Mouse (Mus musculus) heart, adult 2 months (tissue): ENCODE data around the gene Tcf23. TPM values are rescaled to one million over a fixed set of nuclear protein-coding genes. Genes with fewer than 3 reads are reported as not detected.

Source experiments
- DNase-seq, 2 experiments: peaks; one replicate each; pipeline ENCODE4 v3.0.0; 2021
- H3K27ac ChIP-seq: fragments of 200-600 bp; 2 replicates; pipeline ENCODE4 v1.8.1; 2022
- H3K27me3 ChIP-seq: fragments of 200-500 bp; 2 replicates; pipeline ENCODE4 v1.6.1; 2012; ENCODE audit warnings: mild to moderate bottlenecking, low read length, inconsistent platforms, mixed read lengths; ENCODE audit not compliant: control insufficient read depth, insufficient read depth
- H3K36me3 ChIP-seq: fragments of 200-500 bp; 2 replicates; pipeline ENCODE4 v1.6.1; 2012; ENCODE audit warnings: low read length, inconsistent platforms; ENCODE audit not compliant: control insufficient read depth, insufficient read depth
- H3K4me1 ChIP-seq: fragments of 200-500 bp; 2 replicates; pipeline ENCODE4 v1.6.1; 2011; ENCODE audit warnings: low read length; ENCODE audit not compliant: control insufficient read depth, insufficient read depth
- H3K4me3 ChIP-seq: fragments of 200-600 bp; 2 replicates; pipeline ENCODE4 v1.8.1; 2022
- H3K79me2 ChIP-seq: fragments of 200-500 bp; replicated peaks from 2 replicates; pipeline ENCODE4 v1.6.1; 2012; ENCODE audit warnings: mild to moderate bottlenecking, inconsistent platforms, low read length, moderate library complexity, mixed read lengths; ENCODE audit not compliant: control insufficient read depth, insufficient read depth
- H3K9ac ChIP-seq: fragments of 200-500 bp; 2 replicates; pipeline ENCODE4 v1.6.1; 2012; ENCODE audit warnings: low read depth, mild to moderate bottlenecking, control low read depth, inconsistent platforms, low read length, mixed read lengths
- CTCF ChIP-seq: fragments of 200-600 bp; IDR thresholded peaks from 2 replicates; pipeline ENCODE4 v1.8.1; 2022; ENCODE audit warnings: antibody characterized with exemption, mild to moderate bottlenecking, moderate library complexity
- EP300 ChIP-seq: fragments of 200-500 bp; IDR thresholded peaks from 2 replicates; pipeline ENCODE4 v1.6.1; 2011; ENCODE audit warnings: low read depth, low read length, control low read depth; ENCODE audit not compliant: insufficient read depth
- POLR2A ChIP-seq: fragments of 200-500 bp; IDR thresholded peaks from 2 replicates; pipeline ENCODE4 v1.6.1; 2011; ENCODE audit warnings: mild to moderate bottlenecking, low read depth, low read length, control low read depth; ENCODE audit not compliant: insufficient read depth
- WGBS: fragments of 180-500 bp; shearing (Covaris S2); methylation state at CpG from one replicate; pipeline ENCODE4 v1.1.7; 2018; 5-methylcytosine and 5-hydroxymethylcytosine counted together
- intact Hi-C: fragments of 180-260 bp; cut with DNase I; formaldehyde crosslinking; loops from one replicate; pipeline ENCODE4 v1.15.1; 2025
- polyA plus RNA-seq: library from polyadenylated mRNA; depleted of rRNA; stranded (reverse); fragments of >200 nt; gene quantifications from 2 replicates; pipeline ENCODE4 v1.2.3, GENCODE M21; 2012
- total RNA-seq, 2 experiments: library from RNA; stranded (reverse); gene quantifications; 2 replicates each; pipeline ENCODE4 v1.2.3; 2021

Gene Tcf23
- total and polyA plus RNA-seq, 3 experiments, result 0.57 to 1.6 (median 1.6) TPM

DNA sequence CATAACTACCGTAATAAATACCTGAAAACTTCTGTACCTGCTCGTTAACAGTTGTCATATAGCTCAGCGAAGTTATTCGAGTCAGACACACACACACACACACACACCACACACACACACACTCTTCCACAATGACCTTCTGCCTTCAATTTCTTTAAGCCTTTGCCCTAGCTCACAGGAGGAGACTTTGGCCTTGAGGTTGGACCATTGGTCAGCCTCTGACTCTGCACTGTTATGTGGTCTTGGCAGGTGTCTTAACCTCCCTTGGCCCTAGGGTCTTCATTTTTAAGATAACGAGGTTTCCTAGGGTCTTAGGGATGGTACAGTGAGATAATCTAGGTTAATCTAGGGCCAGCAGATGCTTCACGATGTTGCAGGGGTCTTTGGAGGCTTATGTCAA is 24.1 kb upstream of the Tcf23 start:
- no peak overlapping the region for H3K9ac ChIP-seq
- H3K27me3 ChIP-seq, result no peaks in the 10 kb centered on the region
- H3K27ac ChIP-seq, result no peak overlapping the region
- DNase-seq, result no peak
- H3K4me1 ChIP-seq, result peaks cover 1% of the 10 kb centered on the region
- intact Hi-C loops, result loop anchor here (1.0 kb wide), 1 partner anchor 26 kb away; no protein-coding TSS in a partner anchor
- TF ChIP-seq EP300, result no peak
- no peak for TF ChIP-seq CTCF
- no peak for TF ChIP-seq POLR2A
- no peak overlapping the region for H3K4me3 ChIP-seq
- H3K36me3 ChIP-seq, result no peaks in the 10 kb centered on the region
- H3K79me2 ChIP-seq, result no peaks in the 10 kb centered on the region
- 92% methylated on average over 6 of the region's 6 CpGs for WGBS

DNA sequence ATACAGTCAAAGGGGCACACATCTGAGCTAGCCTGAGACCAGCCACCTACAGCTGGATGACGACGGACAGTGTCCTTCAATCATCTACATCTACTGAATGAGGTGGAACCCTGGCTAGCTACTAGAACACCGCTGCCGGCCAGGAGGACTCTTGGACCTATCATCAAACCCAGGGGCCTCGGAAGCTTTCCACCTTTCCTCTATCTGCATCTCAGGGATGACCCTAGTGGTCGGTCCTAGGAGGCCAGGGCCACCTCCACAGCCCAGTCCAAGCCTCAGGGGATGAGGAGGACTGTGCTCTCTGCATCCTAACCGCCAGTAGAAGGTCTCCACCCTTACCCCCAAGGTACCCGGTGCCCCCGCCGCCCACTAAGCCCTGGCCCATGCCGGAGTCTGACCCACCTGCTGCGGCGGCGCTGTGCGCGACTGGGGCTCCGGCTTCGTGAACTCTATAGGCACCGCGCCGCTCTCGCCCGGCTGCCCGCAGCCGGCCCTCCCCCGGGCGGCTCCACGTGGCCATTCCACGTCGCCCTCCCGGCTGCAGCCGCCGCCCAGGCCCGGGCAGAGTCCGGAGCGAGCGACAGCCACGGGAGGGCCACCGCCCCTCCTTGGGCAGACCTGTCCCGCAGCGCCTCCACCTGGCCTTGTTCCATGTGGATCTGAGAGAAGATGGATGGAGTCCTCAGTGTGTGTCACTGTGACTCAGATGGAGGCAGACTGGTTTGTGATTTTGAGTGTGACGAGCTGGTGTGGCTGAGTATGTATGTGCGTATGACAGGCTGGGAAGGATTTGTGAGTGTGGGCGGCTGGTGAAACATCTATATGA is 23.3 kb upstream of the Tcf23 start, which contains the start of gene Cgref1:
Cgref1 (minus strand) TSS at position 636 of the 826 bp plus-strand sequence.
- DNase-seq, result peak; percentile 63 to 66
- Histone ChIP-seq H3K27ac (no peak within 1 kb of the TSS), H3K4me1 (peaks cover 1% of the 10 kb centered on the region), H3K9ac (peak within 1 kb of the TSS; percentile 59), H3K79me2 (no peaks in the 10 kb centered on the region), H3K27me3 (no peaks in the 10 kb centered on the region), H3K36me3 (no peaks in the 10 kb centered on the region), H3K4me3 (peak within 1 kb of the TSS; percentile 42)
- intact Hi-C loops, result loop anchor here (1.0 kb wide), 1 partner anchor 25 kb away; no protein-coding TSS in a partner anchor
- TF ChIP-seq CTCF, result peak; percentile 55
- TF ChIP-seq EP300, result no peak
- WGBS, result 10% methylated on average over 44 of the region's 44 CpGs

DNA sequence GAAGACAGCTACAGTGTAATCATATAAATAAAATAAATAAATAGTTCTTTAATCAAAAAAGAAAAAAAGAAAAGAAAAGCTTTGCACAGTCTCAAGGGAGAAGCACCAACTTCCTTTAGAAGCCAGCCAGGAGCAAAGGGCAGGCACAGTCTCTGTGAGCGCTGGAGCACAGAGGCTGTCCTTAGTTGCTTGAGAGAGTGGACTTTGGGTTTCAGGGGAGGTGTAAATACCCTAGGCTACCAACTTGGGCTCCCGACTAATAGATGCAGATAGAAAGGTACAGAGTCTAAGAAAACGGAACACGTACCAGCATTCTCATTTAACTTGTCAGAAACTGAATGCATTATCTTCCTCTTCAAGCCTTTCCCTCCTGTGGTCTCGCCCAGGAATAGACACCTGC is 19.8 kb upstream of the Tcf23 start:
- 86% methylated on average over 5 of the region's 5 CpGs for WGBS
- Histone ChIP-seq H3K4me3 (no peak overlapping the region), H3K27ac (no peak overlapping the region), H3K4me1 (peaks cover 10% of the 10 kb centered on the region), H3K9ac (no peak overlapping the region), H3K27me3 (no peaks in the 10 kb centered on the region), H3K36me3 (no peaks in the 10 kb centered on the region), H3K79me2 (no peaks in the 10 kb centered on the region)
- TF ChIP-seq POLR2A, result no peak
- TF ChIP-seq EP300, result no peak
- no peak for TF ChIP-seq CTCF
- DNase-seq, result no peak
- intact Hi-C loops, result no loop called here

DNA sequence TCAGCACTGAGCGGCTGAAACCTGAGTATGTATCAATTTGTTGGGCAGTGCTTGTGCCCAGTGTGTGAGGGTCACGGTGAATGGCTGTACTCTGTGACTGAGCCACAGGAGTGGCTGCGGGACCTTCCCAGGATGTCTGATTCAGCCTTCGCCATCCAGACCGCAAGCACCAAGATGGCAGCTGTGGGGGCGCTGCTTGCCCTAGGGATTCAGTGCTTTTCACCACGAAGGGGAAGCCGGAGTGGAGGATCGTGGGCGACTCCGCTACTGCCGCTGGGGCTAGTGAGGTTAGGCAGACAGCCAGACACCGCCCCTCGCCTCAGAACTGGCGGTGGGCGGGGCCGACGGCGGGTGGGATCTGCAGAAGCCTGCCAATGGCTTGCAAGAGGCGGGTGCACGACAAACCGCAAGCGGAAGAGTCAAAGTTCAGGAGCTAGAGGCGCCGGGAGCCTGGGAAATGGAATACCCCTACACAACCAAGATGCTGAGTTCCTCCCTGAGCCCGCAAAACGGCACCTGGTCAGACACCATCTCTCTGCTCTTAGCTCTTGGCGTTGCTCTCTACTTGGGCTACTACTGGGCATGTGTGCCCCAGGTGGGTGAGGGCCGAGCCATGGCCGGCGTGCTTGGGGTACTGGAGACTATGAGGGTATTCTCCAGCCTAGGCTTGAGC is 18.7 kb upstream of the Tcf23 start:
- H3K79me2 ChIP-seq, result no peaks in the 10 kb centered on the region
- intact Hi-C loops, result no loop called here
- peak; percentile 90 for TF ChIP-seq POLR2A
- TF ChIP-seq EP300, result 0 out of 2 replicates have a peak, but pooled peaks have one; percentile 50
- peak; percentile 35 for TF ChIP-seq CTCF
- DNase-seq, result peak; percentile 95
- H3K36me3 ChIP-seq, result no peaks in the 10 kb centered on the region
- peak overlapping the region; percentile 85 for H3K9ac ChIP-seq
- peak overlapping the region; percentile 82 for H3K27ac ChIP-seq
- under 1% methylated on average over 31 of the region's 31 CpGs for WGBS
- H3K4me3 ChIP-seq, result peak overlapping the region; percentile 64
- no peaks in the 10 kb centered on the region for H3K27me3 ChIP-seq
- peaks cover 10% of the 10 kb centered on the region for H3K4me1 ChIP-seq

DNA sequence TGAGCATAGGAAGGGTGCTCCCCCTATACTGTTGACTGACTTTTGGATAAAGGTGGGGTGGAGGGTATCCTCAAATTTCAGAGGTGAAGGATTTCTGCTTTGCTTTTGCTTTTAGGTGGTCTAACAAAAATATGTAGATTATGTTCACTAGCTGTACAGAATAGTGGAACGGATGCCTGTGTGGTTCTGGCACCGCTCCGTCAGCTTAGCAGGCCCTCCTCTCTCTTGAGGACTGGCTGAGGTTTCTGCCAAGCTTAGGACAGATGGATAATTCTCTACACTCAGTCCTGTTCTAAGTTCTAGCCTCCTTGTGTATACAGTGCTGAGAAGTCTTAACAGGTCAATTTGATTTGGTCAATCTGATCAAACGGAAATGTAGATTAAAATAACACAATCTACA is 18.0 kb upstream of the Tcf23 start:
- H3K27ac ChIP-seq, result peak overlapping the region; percentile 82
- TF ChIP-seq EP300 (no peak), POLR2A (0 out of 2 replicates have a peak, but pooled peaks have one; percentile 6)
- H3K9ac ChIP-seq, result peak overlapping the region; percentile 85
- peaks cover 10% of the 10 kb centered on the region for H3K4me1 ChIP-seq
- intact Hi-C loops, result no loop called here
- no peaks in the 10 kb centered on the region for H3K79me2 ChIP-seq
- H3K4me3 ChIP-seq, result peak overlapping the region; percentile 64
- no peaks in the 10 kb centered on the region for H3K27me3 ChIP-seq
- DNase-seq, result peak in 1 of 2 experiments; percentile 45
- H3K36me3 ChIP-seq, result no peaks in the 10 kb centered on the region
- 31% methylated on average over 4 of the region's 4 CpGs for WGBS

DNA sequence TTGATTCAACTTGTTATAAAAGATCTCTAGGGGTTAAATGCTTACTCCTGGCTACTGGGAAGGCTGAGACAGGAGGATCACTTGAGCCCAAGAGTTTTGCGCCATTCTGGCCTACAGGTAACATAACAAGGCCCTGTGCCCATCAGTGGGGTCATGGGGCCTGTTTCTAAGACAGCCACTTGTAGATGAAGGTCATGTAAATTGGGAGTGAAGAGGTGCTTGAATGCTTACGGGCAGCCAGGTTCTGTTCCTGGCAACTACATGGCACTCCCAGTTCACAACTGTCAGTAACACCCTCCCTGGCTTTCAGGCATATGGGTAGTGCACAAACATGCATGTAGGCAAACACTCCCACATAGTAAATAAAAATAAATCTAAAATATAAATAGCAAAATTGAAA is 17.5 kb upstream of the Tcf23 start:
- Histone ChIP-seq H3K4me1 (peaks cover 9% of the 10 kb centered on the region; the same call in 1 of the 2 replicates), H3K36me3 (no peaks in the 10 kb centered on the region), H3K4me3 (peak overlapping the region; percentile 64; the same call in 1 of the 2 replicates), H3K27ac (peak overlapping the region; percentile 82), H3K79me2 (no peaks in the 10 kb centered on the region), H3K9ac (no peak overlapping the region), H3K27me3 (no peaks in the 10 kb centered on the region)
- TF ChIP-seq POLR2A, result no peak
- no peak for TF ChIP-seq EP300
- no peak for TF ChIP-seq CTCF
- intact Hi-C loops, result no loop called here
- WGBS, result 67% methylated on average over 2 of the region's 2 CpGs
- no peak for DNase-seq
